Mouse (Mus musculus) neural tube, embryonic 13.5 days (tissue): ENCODE results near the gene Med14. TPM values are rescaled to one million over a fixed set of nuclear protein-coding genes. Genes with fewer than 3 reads are reported as not detected.
A peak's percentile ranks its signal among the peaks of the same experiment; 100 is the strongest.

Experiments
- ATAC-seq: fragments of 200-750 bp; cut with Nextera tagmentation; 2 replicates; pipeline ENCODE4 v1.8.0; 2017; ENCODE audit warnings: low read depth, mild to moderate bottlenecking, moderate TSS enrichment, moderate library complexity
- H3K27ac ChIP-seq: fragments of 300-500 bp; sonication (generic); replicated peaks from 2 replicates; pipeline ENCODE4 v1.5.1; 2015; ENCODE audit warnings: moderate library complexity, mild to moderate bottlenecking, inconsistent platforms
- H3K27me3 ChIP-seq: fragments of 300-500 bp; sonication (generic); 2 replicates; pipeline ENCODE4 v1.6.1; 2015; ENCODE audit warnings: mild to moderate bottlenecking, inconsistent platforms
- H3K36me3 ChIP-seq: fragments of 300-500 bp; sonication (generic); 2 replicates; pipeline ENCODE4 v1.6.1; 2015; ENCODE audit warnings: mild to moderate bottlenecking, inconsistent platforms
- H3K4me1 ChIP-seq: fragments of 300-500 bp; sonication (generic); replicated peaks from 2 replicates; pipeline ENCODE4 v1.6.1; 2015; ENCODE audit warnings: inconsistent platforms
- H3K4me2 ChIP-seq: fragments of 300-500 bp; sonication (generic); 2 replicates; pipeline ENCODE4 v1.6.1; 2015; ENCODE audit warnings: inconsistent platforms, mild to moderate bottlenecking, moderate library complexity
- H3K4me3 ChIP-seq: fragments of 300-500 bp; sonication (generic); 2 replicates; pipeline ENCODE4 v1.5.1; 2015; ENCODE audit warnings: mild to moderate bottlenecking, inconsistent platforms
- H3K9ac ChIP-seq: fragments of 300-500 bp; sonication (generic); 2 replicates; pipeline ENCODE4 v1.6.1; 2015; ENCODE audit warnings: moderate library complexity, mild to moderate bottlenecking, inconsistent platforms
- H3K9me3 ChIP-seq: fragments of 300-500 bp; sonication (generic); 2 replicates; pipeline ENCODE4 v1.6.1; 2016; ENCODE audit warnings: inconsistent platforms
- WGBS: fragments of 180-500 bp; shearing (Covaris S2); methylation state at CpG from one replicate; pipeline ENCODE4 v1.1.7; 2015; 5-methylcytosine and 5-hydroxymethylcytosine counted together
- polyA plus RNA-seq: library from polyadenylated mRNA; unstranded; fragments of >200 nt; fragmentation: Nextera tagmentation; extraction: Ambion mirVana; gene quantifications from 2 replicates; pipeline ENCODE4 v1.2.1, GENCODE M21; 2015

The Med14 gene
- polyA plus RNA-seq: 13.9 and 14.8 TPM in 2 replicates

- peaks cover 12% of the 10 kb centered on the region for H3K4me1 ChIP-seq
- H3K36me3 ChIP-seq: no peaks in the 10 kb centered on the region
- peak within 1 kb of the TSS; percentile 84 for H3K9ac ChIP-seq
- peak within 1 kb of the TSS; percentile 66 for H3K4me3 ChIP-seq
- 8% methylated on average over 56 of the region's 79 CpGs for WGBS
- peak within 1 kb of the TSS; percentile 96 for H3K27ac ChIP-seq
- peak within 1 kb of the TSS; percentile 60 for H3K4me2 ChIP-seq
- 0 out of 2 replicates have a peak, but pooled peaks cover 5% of the 10 kb centered on the region for H3K27me3 ChIP-seq
- ATAC-seq: peak; percentile 96
- no peaks in the 10 kb centered on the region for H3K9me3 ChIP-seq
These were observed at the start of gene Med14 for GRCm38 (mm10) chrX:12761626-12762333. Gene Med14 (minus strand): TSS chrX:12762073.

GRCm38 (mm10) chrX:12800559-12800958, 38.7 kb upstream of the Med14 start:
- WGBS: 73% methylated on average over 4 of the region's 4 CpGs
- no peaks in the 10 kb centered on the region for H3K27me3 ChIP-seq
- H3K36me3 ChIP-seq: no peaks in the 10 kb centered on the region
- no peaks in the 10 kb centered on the region for H3K4me1 ChIP-seq
- ATAC-seq: no peak
- no peak overlapping the region for H3K27ac ChIP-seq
- no peak overlapping the region for H3K9ac ChIP-seq
- no peak overlapping the region for H3K4me3 ChIP-seq
- no peaks in the 10 kb centered on the region for H3K9me3 ChIP-seq
- H3K4me2 ChIP-seq: no peak overlapping the region

GRCm38 (mm10) chrX:12794842-12795241, 33.0 kb upstream of the Med14 start:
- no peaks in the 10 kb centered on the region for H3K9me3 ChIP-seq
- no peak for ATAC-seq
- 66% methylated on average over 2 of the region's 2 CpGs for WGBS

GRCm38 (mm10) chrX:12791674-12792340, 29.9 kb upstream of the Med14 start:
- no peak overlapping the region for H3K4me2 ChIP-seq
- no peaks in the 10 kb centered on the region for H3K9me3 ChIP-seq
- H3K4me3 ChIP-seq: no peak overlapping the region
- peak overlapping the region; percentile 87 for H3K27ac ChIP-seq
- ATAC-seq: peak; percentile 91
- no peaks in the 10 kb centered on the region for H3K36me3 ChIP-seq
- 72% methylated on average over 4 of the region's 4 CpGs for WGBS
- H3K9ac ChIP-seq: no peak overlapping the region
- H3K27me3 ChIP-seq: no peaks in the 10 kb centered on the region
- H3K4me1 ChIP-seq: no peaks in the 10 kb centered on the region

More at GRCm38 (mm10) chrX:12794842-12795241, 33.0 kb upstream of the Med14 start:
- Histone ChIP-seq H3K4me3 (no peak overlapping the region), H3K4me2 (no peak overlapping the region), H3K9ac (no peak overlapping the region), H3K4me1 (no peaks in the 10 kb centered on the region), H3K27me3 (no peaks in the 10 kb centered on the region), H3K27ac (no peak overlapping the region), H3K36me3 (no peaks in the 10 kb centered on the region)

- H3K4me1 ChIP-seq: no peaks in the 10 kb centered on the region
- WGBS: 81% methylated on average over 3 of the region's 3 CpGs
- H3K27ac ChIP-seq: no peak overlapping the region
These were observed 11.4 kb upstream of the Med14 start for GRCm38 (mm10) chrX:12773236-12773635.

GRCm38 (mm10) chrX:12771561-12771960, 9.7 kb upstream of the Med14 start:
- Histone ChIP-seq H3K4me1 (no peaks in the 10 kb centered on the region), H3K4me3 (no peak overlapping the region), H3K4me2 (no peak overlapping the region), H3K9ac (no peak overlapping the region), H3K9me3 (no peaks in the 10 kb centered on the region), H3K27ac (no peak overlapping the region), H3K27me3 (no peaks in the 10 kb centered on the region), H3K36me3 (0 out of 2 replicates have a peak, but pooled peaks cover 4% of the 10 kb centered on the region)
- no peak for ATAC-seq
- 66% methylated on average over 2 of the region's 2 CpGs for WGBS

More at GRCm38 (mm10) chrX:12773236-12773635, 11.4 kb upstream of the Med14 start:
- no peak for ATAC-seq
- no peak overlapping the region for H3K4me3 ChIP-seq
- 0 out of 2 replicates have a peak, but pooled peaks cover 4% of the 10 kb centered on the region for H3K36me3 ChIP-seq
- H3K9me3 ChIP-seq: no peaks in the 10 kb centered on the region
- no peak overlapping the region for H3K4me2 ChIP-seq
- no peak overlapping the region for H3K9ac ChIP-seq
- H3K27me3 ChIP-seq: no peaks in the 10 kb centered on the region

GRCm38 (mm10) chrX:12768571-12768970, 6.7 kb upstream of the Med14 start:
- no peaks in the 10 kb centered on the region for H3K27me3 ChIP-seq
- no peaks in the 10 kb centered on the region for H3K4me1 ChIP-seq
- H3K27ac ChIP-seq: no peak overlapping the region
- no peaks in the 10 kb centered on the region for H3K9me3 ChIP-seq
- no peak overlapping the region for H3K4me3 ChIP-seq
- 54% methylated on average over 3 of the region's 3 CpGs for WGBS
- no peak overlapping the region for H3K4me2 ChIP-seq
- ATAC-seq: no peak
- no peak overlapping the region for H3K9ac ChIP-seq
- H3K36me3 ChIP-seq: no peaks in the 10 kb centered on the region

- Histone ChIP-seq H3K4me1 (no peaks in the 10 kb centered on the region), H3K9ac (no peak overlapping the region), H3K4me2 (no peak overlapping the region), H3K27me3 (no peaks in the 10 kb centered on the region), H3K9me3 (no peaks in the 10 kb centered on the region), H3K4me3 (no peak overlapping the region), H3K27ac (no peak overlapping the region), H3K36me3 (no peaks in the 10 kb centered on the region)
- WGBS: 65% methylated on average over 4 of the region's 4 CpGs
- ATAC-seq: no peak
These were observed 5.1 kb upstream of the Med14 start for GRCm38 (mm10) chrX:12766846-12767564.

- Histone ChIP-seq H3K27ac (peak overlapping the region; percentile 96), H3K4me2 (peak overlapping the region; percentile 60), H3K27me3 (0 out of 2 replicates have a peak, but pooled peaks cover 5% of the 10 kb centered on the region), H3K9me3 (no peaks in the 10 kb centered on the region), H3K4me1 (peaks cover 12% of the 10 kb centered on the region), H3K36me3 (no peaks in the 10 kb centered on the region), H3K9ac (peak overlapping the region; percentile 84), H3K4me3 (peak overlapping the region; percentile 66)
- no peak for ATAC-seq
- 69% methylated on average over 3 of the region's 3 CpGs for WGBS
These were observed 1.4 kb upstream of the Med14 start for GRCm38 (mm10) chrX:12763127-12763834.

GRCm38 (mm10) chrX:12762334-12763126, 657 bp upstream of the Med14 start:
- Histone ChIP-seq H3K4me3 (peak overlapping the region; percentile 66), H3K9ac (peak overlapping the region; percentile 84), H3K4me1 (peaks cover 12% of the 10 kb centered on the region), H3K36me3 (no peaks in the 10 kb centered on the region), H3K9me3 (no peaks in the 10 kb centered on the region), H3K27me3 (0 out of 2 replicates have a peak, but pooled peaks cover 5% of the 10 kb centered on the region), H3K4me2 (peak overlapping the region; percentile 60), H3K27ac (peak overlapping the region; percentile 96)
- 0 out of 2 replicates have a peak, but pooled peaks have one; percentile 28 for ATAC-seq
- WGBS: 14% methylated on average over 31 of the region's 32 CpGs

GRCm38 (mm10) chrX:12761259-12761625, 631 bp downstream of the Med14 start:
- Histone ChIP-seq H3K27me3 (0 out of 2 replicates have a peak, but pooled peaks cover 5% of the 10 kb centered on the region), H3K27ac (peak overlapping the region; percentile 96), H3K36me3 (no peaks in the 10 kb centered on the region), H3K4me1 (peaks cover 12% of the 10 kb centered on the region), H3K4me2 (peak overlapping the region; percentile 60), H3K9me3 (no peaks in the 10 kb centered on the region), H3K9ac (peak overlapping the region; percentile 84), H3K4me3 (peak overlapping the region; percentile 66)
- no peak for ATAC-seq
- WGBS: 21% methylated on average over 16 of the region's 25 CpGs
